Mouse (Mus musculus) lung, postnatal 0 days (tissue): ENCODE measurements at regions not wholly inside any gene's neighbourhood (a gene's known extent, or its start where the extent isn't known, plus 50 kb on each side); places are given as distances from the start of the nearest gene placed in this dataset.

Experiments
- CTCF ChIP-seq: IDR thresholded peaks from 2 replicates; pipeline ENCODE4 v1.5.1; 2016; ENCODE audit warnings: antibody characterized with exemption, mild to moderate bottlenecking
- EP300 ChIP-seq: IDR thresholded peaks from 2 replicates; pipeline ENCODE4 v1.6.1; 2016; ENCODE audit warnings: antibody characterized with exemption, mild to moderate bottlenecking, control low read depth

- no peak for TF ChIP-seq CTCF
- no peak for TF ChIP-seq EP300
These were observed 94.3 kb upstream of the Supt20 start for GRCm38 (mm10) chr3:54598296-54598695.
